10 mouse cellular contexts compared by ENCODE assay signal in genomic region chr11:94073283-94073682, GRCm38 (mm10).
A peak's percentile ranks its signal among the peaks of the same experiment; 100 is the strongest.
DNase-seq lines count a peak whose midpoint lies in the region; ATAC-seq and TF ChIP-seq lines count a peak whose summit lies in the region.
"Had no signal": no experiment of that assay in that cellular context is flagged by ENCODE, and none has a peak within 500 bp of the region (broad histone marks: within the 10 kb centered on the region; RNA-seq: fewer than 3 reads in every experiment).

No protein-coding gene starts in this region.

- H3K27me3 ChIP-seq in forebrain, embryonic 14.5 days (replicated peaks; ENCODE audit: control insufficient read depth, insufficient read depth, low read length) = no peaks in the 10 kb centered on the region
- no peaks in the 10 kb centered on the region for H3K27me3 ChIP-seq in forebrain, embryonic 15.5 days
- no peaks in the 10 kb centered on the region for H3K27me3 ChIP-seq in liver, postnatal 0 days (ENCODE audit: insufficient read depth, low read length)
- H3K27me3 ChIP-seq: neural tube, embryonic 12.5 days had no signal

- no peak for TF ChIP-seq EP300 in liver, postnatal 0 days (IDR thresholded peaks at IDR 0.05; ENCODE audit: low read depth)

- H3K36me3 ChIP-seq in forebrain, embryonic 14.5 days (ENCODE audit: control insufficient read depth, insufficient read depth, low read length) = peaks cover 53% of the 10 kb centered on the region
- H3K36me3 ChIP-seq in forebrain, embryonic 15.5 days = peaks cover 59% of the 10 kb centered on the region
- H3K36me3 ChIP-seq in liver, postnatal 0 days (replicated peaks; ENCODE audit: insufficient read depth, low read length) = peaks cover 26% of the 10 kb centered on the region

- TF ChIP-seq CTCF in liver, postnatal 0 days (IDR thresholded peaks at IDR 0.05; ENCODE audit: low read depth) = peak; percentile 59

- H3K9me3 ChIP-seq in forebrain, embryonic 14.5 days (replicated peaks; ENCODE audit: control insufficient read depth, low read length) = no peaks in the 10 kb centered on the region
- no peaks in the 10 kb centered on the region for H3K9me3 ChIP-seq in forebrain, embryonic 15.5 days
- no peaks in the 10 kb centered on the region for H3K9me3 ChIP-seq in liver, postnatal 0 days (ENCODE audit: low read length)
- H3K9me3 ChIP-seq: neural tube, embryonic 12.5 days had no signal

- H3K9ac ChIP-seq in forebrain, embryonic 14.5 days (ENCODE audit: low read length) = no peak overlapping the region
- H3K9ac ChIP-seq in forebrain, embryonic 15.5 days (replicated peaks) = no peak overlapping the region
- H3K9ac ChIP-seq in liver, postnatal 0 days (replicated peaks) = no peak overlapping the region
- H3K9ac ChIP-seq: neural tube, embryonic 12.5 days had no signal

- no peak overlapping the region for H3K4me3 ChIP-seq in forebrain, embryonic 14.5 days (ENCODE audit: low read depth, low read length)
- no peak overlapping the region for H3K4me3 ChIP-seq in forebrain, embryonic 15.5 days
- H3K4me3 ChIP-seq in liver, postnatal 0 days (ENCODE audit: low read depth, low read length) = no peak overlapping the region
- H3K4me3 ChIP-seq: neural tube, embryonic 12.5 days had no signal

- DNase-seq in forebrain, embryonic 14.5 days (ENCODE audit: low spot score) = peak; percentile 39
- DNase-seq in liver, postnatal 0 days = no peak
- DNase-seq in liver = no peak
- DNase-seq in fibroblast of lung, adult 2 months (ENCODE audit: low read depth) = peak; percentile 1
- no peak for DNase-seq in left cerebral cortex, adult 18-20 months (ENCODE audit: low spot score in 2 of 2)
- DNase-seq in right cerebral cortex, adult 2 months (ENCODE audit: low spot score in 2 of 2) = no peak
- DNase-seq: left cerebral cortex, postnatal 4 days had no signal

- WGBS in forebrain, embryonic 14.5 days = 88% methylated on average over 4 of the region's 4 CpGs
- 88% methylated on average over 4 of the region's 4 CpGs for WGBS in forebrain, embryonic 15.5 days
- WGBS in liver, postnatal 0 days (ENCODE audit: insufficient replicate concordance) = 86% methylated on average over 4 of the region's 4 CpGs

- no peaks in the 10 kb centered on the region for H3K4me1 ChIP-seq in forebrain, embryonic 14.5 days (ENCODE audit: control insufficient read depth, insufficient read depth, low read length)
- H3K4me1 ChIP-seq in forebrain, embryonic 15.5 days = no peaks in the 10 kb centered on the region
- no peaks in the 10 kb centered on the region for H3K4me1 ChIP-seq in liver, postnatal 0 days (ENCODE audit: insufficient read depth)
- H3K4me1 ChIP-seq: neural tube, embryonic 12.5 days had no signal

- 0 out of 2 replicates have a peak, but pooled peaks have one; percentile 50 for ATAC-seq in forebrain, embryonic 14.5 days
- no peak for ATAC-seq in forebrain, embryonic 15.5 days (replicated peaks)
- 0 out of 2 replicates have a peak, but pooled peaks have one; percentile 33 for ATAC-seq in liver, postnatal 0 days
- 0 out of 2 replicates have a peak, but pooled peaks have one; percentile 33 for ATAC-seq in neutrophil, adult 5-6 weeks (ENCODE audit: extremely low read depth, insufficient number of reproducible peaks, low FRiP score, poor library complexity, severe bottlenecking)

- H3K4me2 ChIP-seq in forebrain, embryonic 14.5 days (ENCODE audit: low read length) = no peak overlapping the region
- no peak overlapping the region for H3K4me2 ChIP-seq in forebrain, embryonic 15.5 days (replicated peaks)
- no peak overlapping the region for H3K4me2 ChIP-seq in liver, postnatal 0 days (ENCODE audit: low read depth, low read length)
- H3K4me2 ChIP-seq: neural tube, embryonic 12.5 days had no signal

- H3K27ac ChIP-seq in forebrain, embryonic 14.5 days (ENCODE audit: low read depth, low read length) = no peak overlapping the region
- H3K27ac ChIP-seq in forebrain, embryonic 15.5 days (replicated peaks) = no peak overlapping the region
- H3K27ac ChIP-seq in liver, postnatal 0 days (ENCODE audit: low read depth) = no peak overlapping the region
- H3K27ac ChIP-seq: neural tube, embryonic 12.5 days had no signal

Comparison
In these comparisons a context has a peak if more than half of its experiments do, and no peak if none do; other contexts are left out.
1. DNase-seq: peak in forebrain, embryonic 14.5 days (single experiment) and fibroblast of lung, adult 2 months (single experiment); none in liver, postnatal 0 days (single experiment), liver (single experiment), left cerebral cortex, adult 18-20 months (0 of 2) and right cerebral cortex, adult 2 months (0 of 2).